Mouse (Mus musculus) liver, postnatal 0 days (tissue): ENCODE measurements around the gene 4931422A03Rik.

Experiments
- CTCF ChIP-seq: sonication (generic); IDR thresholded peaks from 2 replicates; pipeline ENCODE4 v1.5.1; 2016; ENCODE audit warnings: antibody characterized with exemption, low read depth
- EP300 ChIP-seq: IDR thresholded peaks from 2 replicates; pipeline ENCODE4 v1.6.1; 2016; ENCODE audit warnings: antibody characterized with exemption, low read depth, mild to moderate bottlenecking

DNA sequence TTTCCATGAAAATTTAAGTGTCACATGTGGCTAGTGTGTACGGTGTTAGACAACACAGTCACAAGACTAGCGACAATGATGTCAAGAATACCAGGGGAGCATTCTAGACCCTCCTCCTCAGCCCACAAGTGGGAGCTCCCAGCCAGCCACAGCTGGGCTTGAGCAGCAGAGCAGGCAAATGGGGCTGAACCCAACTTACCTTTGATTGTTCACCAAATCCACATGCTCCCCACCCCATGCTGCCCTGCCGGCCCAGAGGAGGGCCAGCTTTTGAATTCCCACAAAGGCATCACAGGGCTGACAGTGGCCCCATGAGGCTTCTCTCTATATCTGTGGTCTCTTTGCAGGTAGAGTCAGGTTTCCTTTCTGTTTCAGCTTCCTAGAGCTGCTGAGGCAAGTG, 87.1 kb downstream of the 4931422A03Rik start:
- TF ChIP-seq CTCF (no peak), EP300 (no peak)
